Mouse (Mus musculus) hindbrain, embryonic 16.5 days (tissue): ENCODE data around the gene Ythdf1. TPM values are rescaled to one million over a fixed set of nuclear protein-coding genes. Genes with fewer than 3 reads are reported as not detected.
A peak's percentile ranks its signal among the peaks of the same experiment; 100 is the strongest.

ENCODE experiments used
- ATAC-seq: fragments of 200-750 bp; cut with Nextera tagmentation; 2 replicates; pipeline ENCODE4 v1.8.0; 2017; ENCODE audit warnings: moderate TSS enrichment, moderate library complexity
- H3K27ac ChIP-seq: fragments of 300-500 bp; sonication (generic); 2 replicates; pipeline ENCODE4 v1.5.1; 2014; ENCODE audit warnings: low read depth, mild to moderate bottlenecking, control low read depth, low read length, moderate library complexity
- H3K27me3 ChIP-seq: fragments of 300-500 bp; sonication (generic); replicated peaks from 2 replicates; pipeline ENCODE4 v1.6.1; 2014; ENCODE audit warnings: low read length; ENCODE audit not compliant: control insufficient read depth, insufficient read depth
- H3K36me3 ChIP-seq: fragments of 300-500 bp; sonication (generic); 2 replicates; pipeline ENCODE4 v1.6.1; 2014; ENCODE audit warnings: mild to moderate bottlenecking, low read length, moderate library complexity, mixed read lengths; ENCODE audit not compliant: control insufficient read depth, insufficient read depth
- H3K4me1 ChIP-seq: fragments of 300-500 bp; sonication (generic); 2 replicates; pipeline ENCODE4 v1.6.1; 2014; ENCODE audit warnings: low read depth, low read length; ENCODE audit not compliant: control insufficient read depth, insufficient read depth
- H3K4me2 ChIP-seq: fragments of 300-500 bp; sonication (generic); 2 replicates; pipeline ENCODE4 v1.6.1; 2014; ENCODE audit warnings: mild to moderate bottlenecking, low read length, control low read depth, moderate library complexity
- H3K4me3 ChIP-seq: fragments of 300-500 bp; sonication (generic); 2 replicates; pipeline ENCODE4 v1.5.1; 2014; ENCODE audit warnings: mild to moderate bottlenecking, low read length, control low read depth, moderate library complexity
- H3K9ac ChIP-seq: fragments of 300-500 bp; sonication (generic); 2 replicates; pipeline ENCODE4 v1.6.1; 2014; ENCODE audit warnings: low read depth, mild to moderate bottlenecking, control low read depth, low read length, moderate library complexity
- H3K9me3 ChIP-seq: fragments of 300-500 bp; sonication (generic); 2 replicates; pipeline ENCODE4 v1.6.1; 2014; ENCODE audit warnings: mild to moderate bottlenecking, low read length, moderate library complexity; ENCODE audit not compliant: control insufficient read depth
- WGBS: fragments of 180-500 bp; shearing (Covaris S2); extraction: QIAGEN DNeasy Blood & Tissue Kit; methylation state at CpG from one replicate; pipeline ENCODE4 v1.1.7; 2014; 5-methylcytosine and 5-hydroxymethylcytosine counted together
- microRNA-seq: library from miRNA; unstranded; fragments of <30 nt; microRNA quantifications from one replicate; pipeline ENCODE4, GENCODE M21; 2017
- polyA plus RNA-seq: library from polyadenylated mRNA; unstranded; fragments of >200 nt; fragmentation: Nextera tagmentation; extraction: Ambion mirVana; gene quantifications from 2 replicates; pipeline ENCODE4 v1.2.1, GENCODE M21; 2015

The Ythdf1 gene
- polyA plus RNA-seq, 1 experiment from 2014 or later: 12.0 TPM

GRCm38 (mm10) chr2:180857121-180857520 lies 63.6 kb downstream of the Ythdf1 start:
- peaks cover 20% of the 10 kb centered on the region; the same call in 1 of the 2 replicates for H3K4me1 ChIP-seq
- H3K4me2 ChIP-seq: no peak overlapping the region
- no peak overlapping the region for H3K9ac ChIP-seq
- H3K27me3 ChIP-seq: 0 out of 2 replicates have a peak, but pooled peaks cover 4% of the 10 kb centered on the region
- 29% methylated on average over 8 of the region's 8 CpGs for WGBS
- H3K9me3 ChIP-seq: no peaks in the 10 kb centered on the region
- no peak overlapping the region for H3K27ac ChIP-seq
- ATAC-seq: peak; percentile 87
- H3K4me3 ChIP-seq: no peak overlapping the region
- no peaks in the 10 kb centered on the region for H3K36me3 ChIP-seq

DNA sequence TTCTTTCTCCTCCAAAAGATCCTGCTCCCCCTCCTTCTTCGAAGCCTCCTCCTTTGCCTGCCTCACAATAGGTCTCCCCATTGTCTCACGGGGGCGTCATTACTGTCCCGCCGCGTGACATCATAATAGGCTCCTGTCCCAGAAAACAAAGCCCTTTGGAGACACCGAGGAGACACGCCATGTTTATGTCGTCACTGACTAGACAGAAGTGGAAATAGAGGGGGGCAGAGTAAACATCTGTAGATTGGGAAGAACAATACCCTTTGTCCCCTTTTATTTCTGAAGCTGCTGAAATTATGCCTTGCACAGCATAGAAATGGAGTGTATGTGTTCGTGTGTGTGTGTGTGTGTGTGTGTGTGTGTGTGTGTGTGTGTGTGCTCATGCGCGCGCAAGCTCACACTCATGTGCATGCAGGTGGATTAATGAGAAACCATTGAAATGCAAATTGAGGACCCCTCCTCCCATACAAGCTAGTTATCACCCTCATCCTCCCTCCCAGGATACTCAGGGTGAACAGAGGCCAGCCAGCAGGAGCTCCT lies 65.7 kb downstream of the Ythdf1 start:
- Histone ChIP-seq H3K9ac (peak overlapping the region; percentile 56), H3K9me3 (no peaks in the 10 kb centered on the region), H3K36me3 (no peaks in the 10 kb centered on the region), H3K4me2 (peak overlapping the region; percentile 50), H3K27ac (peak overlapping the region; percentile 79), H3K4me3 (peak overlapping the region; percentile 19), H3K27me3 (0 out of 2 replicates have a peak, but pooled peaks cover 4% of the 10 kb centered on the region), H3K4me1 (peaks cover 11% of the 10 kb centered on the region; the same call in 1 of the 2 replicates)
- peak; percentile 50 for ATAC-seq
- 6% methylated on average over 13 of the region's 13 CpGs for WGBS

Small RNA genes lying within 50 kb of the gene (microRNA-seq; reads per million reads assigned to microRNA genes)
- not detected for gene Mir124a-3

Other genes starting within 250 kb of the Ythdf1 start
- 20.7 and 21.7 TPM in 2 replicates for gene Dido1, start 210.9 kb downstream of the Ythdf1 start, polyA plus RNA-seq
- gene Gid8, start 210.8 kb downstream of the Ythdf1 start, polyA plus RNA-seq: 52.8 and 58.9 TPM in 2 replicates
- 0.19 and 0.42 TPM in 2 replicates for gene Slc17a9, start 195.7 kb downstream of the Ythdf1 start, polyA plus RNA-seq
- 0.36 and 0.69 TPM in 2 replicates for gene Bhlhe23, start 144.0 kb downstream of the Ythdf1 start, polyA plus RNA-seq
- 0.13 and 0.26 TPM in 2 replicates for gene Birc7, start 8.1 kb upstream of the Ythdf1 start, polyA plus RNA-seq
- gene Nkain4, start 33.8 kb upstream of the Ythdf1 start, polyA plus RNA-seq: 106 and 107 TPM in 2 replicates
- 121 and 123 TPM in 2 replicates for gene Arfgap1, start 46.3 kb upstream of the Ythdf1 start, polyA plus RNA-seq
- gene Col20a1, start 65.6 kb upstream of the Ythdf1 start, polyA plus RNA-seq: 0.04 and 0.27 TPM in 2 replicates
- gene Chrna4, start 122.6 kb upstream of the Ythdf1 start, polyA plus RNA-seq: 40.4 and 43.8 TPM in 2 replicates
- gene Kcnq2, start 214.4 kb upstream of the Ythdf1 start, polyA plus RNA-seq: 41.4 and 47.3 TPM in 2 replicates
- gene Eef1a2, start 236.1 kb upstream of the Ythdf1 start, polyA plus RNA-seq: 5.4 and 9.7 TPM in 2 replicates